Mouse (Mus musculus) monocyte, adult 5-6 weeks (primary cell): Measurements from ENCODE around the gene Csnk1g1. TPM values are rescaled to one million over a fixed set of nuclear protein-coding genes. Genes with fewer than 3 reads are reported as not detected.
A peak's percentile ranks its signal among the peaks of the same experiment; 100 is the strongest.

Experiments used
- ATAC-seq: fragments of 153-309, 156-312 bp; replicated peaks from 2 replicates; pipeline ENCODE4 v1.8.0; 2017; ENCODE audit warnings: mild to moderate bottlenecking; ENCODE audit not compliant: low TSS enrichment, insufficient number of reproducible peaks, severe bottlenecking, poor library complexity, low FRiP score
- total RNA-seq: library from RNA; stranded (forward); fragments of 200-1000, 200-491, 200-594 nt; gene quantifications from 3 replicates; pipeline ENCODE4 v1.2.3, GENCODE M21; 2017

Gene Csnk1g1
- total RNA-seq: 23.0 to 65.0 TPM (median 38.0 TPM) in 3 replicates

DNA sequence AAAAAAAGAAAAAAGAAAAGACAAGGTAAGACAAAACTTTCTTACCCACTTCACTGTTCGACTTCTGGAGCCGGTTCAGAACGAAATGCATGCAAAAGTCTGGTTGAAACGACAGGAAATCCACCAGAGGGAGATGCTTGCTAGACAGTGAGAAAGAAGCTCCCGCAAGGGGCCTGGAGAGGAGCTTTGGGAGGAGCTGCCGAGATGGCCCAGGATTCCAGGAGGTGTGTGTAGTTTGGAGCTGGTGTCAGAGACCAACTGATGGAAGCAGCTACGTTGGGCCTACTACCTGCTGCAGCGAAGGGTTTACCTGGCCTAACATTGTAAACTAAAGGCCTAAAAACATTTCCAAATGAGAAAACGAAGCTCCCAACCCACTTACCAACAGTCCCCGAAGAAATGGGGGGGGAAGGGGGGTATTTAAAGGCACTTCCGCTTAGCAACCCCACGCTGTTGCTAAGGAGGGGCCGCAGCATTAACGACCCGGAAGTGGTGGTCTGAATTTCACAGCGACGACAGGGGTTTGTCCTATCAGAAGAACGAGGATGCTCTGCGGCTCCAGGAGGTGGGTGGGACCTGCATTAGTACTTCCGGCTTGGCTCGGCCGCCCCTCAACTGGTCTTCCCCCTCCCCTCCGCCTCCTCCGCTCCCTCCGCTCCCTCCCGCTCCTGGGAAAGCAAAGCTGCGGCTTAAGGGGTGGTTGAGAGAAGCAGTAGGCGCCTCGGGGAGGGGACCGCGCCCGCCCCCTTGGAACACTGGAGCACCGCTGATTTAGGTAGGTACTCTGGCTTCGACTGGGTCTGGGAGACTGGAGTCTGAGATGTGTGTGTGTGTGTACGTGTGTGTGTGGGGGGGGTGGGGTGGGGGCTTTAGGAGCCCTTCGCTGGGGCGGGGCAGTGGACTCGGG is at the start of gene Csnk1g1, which contains the start of gene Trip4:
Gene Csnk1g1, plus strand, starts transcription at position 531 of the 907 bp plus-strand sequence.
Gene Trip4, minus strand, starts transcription at position 401 of the 907 bp plus-strand sequence.
- peak; percentile 100 for ATAC-seq

GRCm38 (mm10) chr9:65859656-65860055 is 49.1 kb upstream of the Csnk1g1 start:
- ATAC-seq: no peak

GRCm38 (mm10) chr9:65884564-65885315 is 24.0 kb upstream of the Csnk1g1 start:
- peak; percentile 100 for ATAC-seq

- ATAC-seq: peak; percentile 99
Measured at GRCm38 (mm10) chr9:65890143-65890628, 18.5 kb upstream of the Csnk1g1 start, which contains the start of gene Pclaf. TSS of gene Pclaf (plus strand) at chr9:65890237.

DNA sequence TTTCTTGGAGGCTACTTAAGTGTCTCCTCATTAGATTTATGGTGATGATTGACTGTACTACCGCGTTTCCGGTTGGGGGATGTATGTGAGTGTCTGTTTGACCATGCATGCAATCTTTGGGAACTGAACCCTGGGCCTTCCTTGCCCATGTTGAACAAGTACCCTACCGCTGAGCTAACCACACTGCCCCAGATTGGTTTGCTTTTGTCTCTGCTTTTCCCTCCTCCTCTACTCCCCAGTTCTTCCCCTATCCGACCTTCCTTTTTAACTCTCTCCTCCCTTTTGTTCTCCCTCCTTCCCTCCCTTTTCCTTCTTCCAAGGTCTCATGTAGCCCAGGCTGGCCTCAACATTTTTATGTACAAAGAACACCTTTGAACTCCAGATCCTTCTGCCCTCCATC is 17.6 kb upstream of the Csnk1g1 start:
- no peak for ATAC-seq

GRCm38 (mm10) chr9:65896977-65897376 is 11.7 kb upstream of the Csnk1g1 start:
- ATAC-seq: no peak

GRCm38 (mm10) chr9:65902879-65903278 is 5.8 kb upstream of the Csnk1g1 start:
- ATAC-seq: no peak

DNA sequence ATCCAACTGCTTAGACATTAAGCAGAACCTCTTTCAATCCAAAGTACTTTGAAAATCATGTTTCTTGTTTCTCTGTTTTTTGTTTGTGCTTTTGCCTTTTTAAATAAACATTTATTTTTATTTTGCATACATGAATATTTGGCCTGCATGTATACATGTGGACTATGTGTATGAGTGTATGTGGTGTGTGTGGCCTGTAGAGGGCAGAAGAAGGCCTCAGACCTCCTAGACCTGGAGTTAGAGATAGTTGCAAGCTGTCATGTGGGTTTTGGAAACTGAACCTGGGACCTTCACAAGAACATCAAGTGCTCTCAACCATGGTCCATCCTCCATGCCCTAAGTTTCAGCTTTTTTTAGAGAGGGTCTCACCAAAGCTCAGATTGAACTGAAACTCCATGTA is 5.3 kb upstream of the Csnk1g1 start:
- ATAC-seq: no peak

- ATAC-seq: peak; percentile 45
Measured at GRCm38 (mm10) chr9:65909301-65909801, 627 bp downstream of the Csnk1g1 start.

- ATAC-seq: no peak
Measured at GRCm38 (mm10) chr9:65909837-65910236, 1.1 kb downstream of the Csnk1g1 start.

DNA sequence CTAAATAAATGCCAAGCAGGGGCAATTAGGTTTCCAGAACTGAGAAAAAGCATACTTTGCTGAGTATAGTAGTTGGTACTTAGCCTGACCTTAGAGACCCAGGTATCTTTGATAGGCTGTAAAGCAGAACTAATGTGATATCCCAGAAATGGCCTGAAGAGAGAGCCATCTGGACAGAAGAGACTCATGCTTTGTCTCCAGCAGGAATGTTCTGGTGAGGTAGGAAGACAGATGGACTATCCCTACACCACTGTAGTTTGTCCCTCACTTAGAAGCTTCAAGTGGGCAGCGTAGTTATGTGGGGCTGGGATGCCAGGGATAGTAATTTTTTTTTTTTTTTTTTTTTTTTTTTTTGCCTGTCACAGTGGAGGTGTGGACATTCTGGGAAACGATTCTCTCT is 5.3 kb downstream of the Csnk1g1 start:
- ATAC-seq: no peak

DNA sequence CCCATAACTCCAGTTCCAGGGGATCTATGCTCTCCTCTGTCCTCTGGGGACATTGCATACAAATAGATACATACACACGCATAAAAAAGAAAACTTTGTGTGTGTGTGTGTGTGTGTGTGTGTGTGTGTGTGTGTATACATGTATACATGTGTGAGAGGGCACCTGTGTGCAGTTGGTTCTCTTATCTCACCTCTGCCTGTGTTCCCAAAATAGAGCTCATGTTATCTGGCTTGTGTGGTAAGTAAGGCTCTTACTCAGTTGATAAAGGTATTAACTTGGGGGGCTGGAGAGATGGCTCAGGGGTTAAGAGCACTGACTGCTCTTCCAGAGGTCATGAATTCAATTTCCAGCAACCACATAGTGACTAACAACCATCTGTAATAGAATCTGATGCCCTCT is 8.3 kb downstream of the Csnk1g1 start:
- no peak for ATAC-seq

DNA sequence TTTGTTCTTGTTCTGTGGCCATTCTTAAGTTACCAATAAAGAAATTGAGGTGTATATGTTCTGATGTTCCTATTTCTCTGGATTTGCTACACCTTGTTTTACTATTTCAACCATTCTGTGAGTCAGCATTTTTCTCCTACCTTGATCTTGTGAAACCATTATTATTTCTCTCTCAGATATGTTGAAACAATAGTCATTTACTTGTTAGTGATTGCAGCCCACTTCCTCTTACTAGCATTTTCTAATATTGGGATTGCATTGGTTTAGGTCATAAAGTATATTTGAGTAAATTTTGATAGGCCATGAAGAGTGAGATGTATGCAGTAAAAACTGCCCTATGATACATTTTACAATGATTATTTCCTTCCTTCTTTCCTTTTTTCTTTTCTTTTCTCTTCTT is 19.7 kb downstream of the Csnk1g1 start:
- ATAC-seq: no peak

- no peak for ATAC-seq
Measured at GRCm38 (mm10) chr9:65929826-65930225, 21.1 kb downstream of the Csnk1g1 start.

GRCm38 (mm10) chr9:65937566-65937965 is 28.8 kb downstream of the Csnk1g1 start:
- ATAC-seq: no peak

DNA sequence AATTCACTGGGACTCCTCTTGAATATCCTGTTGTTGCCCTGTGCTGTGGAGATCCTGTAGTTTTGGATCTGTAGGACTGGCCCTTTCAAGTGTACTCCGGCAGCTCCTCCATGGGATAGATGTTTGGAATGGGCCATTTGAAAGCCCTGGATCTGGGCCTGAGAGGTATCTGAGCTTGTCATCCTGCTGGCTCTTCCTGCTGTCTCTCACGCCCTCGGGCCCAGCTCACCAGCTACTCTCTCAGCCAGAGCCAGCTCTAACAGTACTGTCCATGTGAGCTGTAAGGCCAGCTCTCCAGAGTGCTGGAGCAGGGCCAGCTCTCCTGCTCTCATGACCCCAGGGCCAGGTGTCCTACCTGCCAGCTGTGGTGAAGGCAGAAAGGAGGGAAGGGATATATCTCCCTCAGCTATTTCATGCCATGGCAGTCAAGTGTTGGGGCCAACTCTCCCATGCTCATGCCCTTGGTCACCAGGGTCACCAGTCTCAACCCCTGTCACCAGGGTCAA is 42.4 kb downstream of the Csnk1g1 start:
- no peak for ATAC-seq

GRCm38 (mm10) chr9:65970009-65970408 is 61.3 kb downstream of the Csnk1g1 start:
- ATAC-seq: no peak

DNA sequence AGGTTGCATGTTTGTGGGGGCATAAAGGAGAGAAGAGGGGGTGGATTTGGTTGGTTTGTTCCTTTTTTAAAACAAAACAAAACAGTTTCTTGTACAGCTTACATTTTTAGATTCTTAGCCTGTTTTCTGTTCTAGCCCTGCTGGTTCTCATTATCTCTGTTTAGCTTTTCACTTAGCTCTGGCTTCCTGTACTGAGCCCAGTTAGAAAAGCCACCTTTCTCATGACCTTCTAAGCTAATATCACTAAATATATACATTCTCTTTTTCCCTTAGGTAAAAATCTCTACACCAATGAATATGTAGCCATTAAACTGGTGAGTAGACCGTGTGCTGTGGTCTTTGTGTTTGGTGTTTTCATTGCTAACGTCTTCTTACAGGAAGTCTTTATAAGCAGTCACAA is 64.5 kb downstream of the Csnk1g1 start:
- ATAC-seq: no peak

DNA sequence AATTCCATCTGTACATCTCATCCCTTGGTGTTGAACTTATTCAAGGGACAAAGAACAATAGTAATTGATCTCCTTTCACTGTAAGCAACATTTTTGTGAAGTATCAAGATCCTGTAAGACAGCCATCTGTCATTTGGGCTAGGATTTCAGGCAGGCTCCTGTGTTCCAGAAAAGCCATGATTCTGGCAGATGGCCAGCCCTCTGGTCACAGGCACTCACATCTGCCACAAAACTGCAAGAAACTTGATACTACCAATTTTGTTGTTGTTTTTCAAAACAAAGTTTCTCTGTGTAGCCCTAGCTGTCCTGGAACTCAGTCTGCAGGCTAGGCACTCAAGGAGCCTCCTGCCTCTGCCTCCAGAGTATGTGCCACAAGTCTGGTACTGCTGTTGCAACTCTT is 67.2 kb downstream of the Csnk1g1 start:
- no peak for ATAC-seq
